Mouse (Mus musculus) hindbrain, embryonic 12.5 days (tissue): ENCODE measurements around the gene Pi4ka. TPM values are rescaled to one million over a fixed set of nuclear protein-coding genes. Genes with fewer than 3 reads are reported as not detected.

ENCODE experiments used
- ATAC-seq: fragments of 200-750 bp; cut with Nextera tagmentation; 2 replicates; pipeline ENCODE4 v1.8.0; 2017; ENCODE audit warnings: moderate TSS enrichment; ENCODE audit not compliant: low FRiP score
- H3K27ac ChIP-seq: fragments of 300-500 bp; sonication (generic); 2 replicates; pipeline ENCODE4 v1.5.1; 2016; ENCODE audit warnings: mild to moderate bottlenecking
- H3K27me3 ChIP-seq: fragments of 300-500 bp; sonication (generic); 2 replicates; pipeline ENCODE4 v1.6.1; 2016; ENCODE audit warnings: mild to moderate bottlenecking
- H3K36me3 ChIP-seq: fragments of 300-500 bp; sonication (generic); 2 replicates; pipeline ENCODE4 v1.6.1; 2016; ENCODE audit warnings: mild to moderate bottlenecking
- H3K4me1 ChIP-seq: fragments of 300-500 bp; sonication (generic); 2 replicates; pipeline ENCODE4 v1.6.1; 2016
- H3K4me2 ChIP-seq: fragments of 300-500 bp; sonication (generic); replicated peaks from 2 replicates; pipeline ENCODE4 v1.6.1; 2016; ENCODE audit warnings: mild to moderate bottlenecking
- H3K4me3 ChIP-seq: fragments of 300-500 bp; sonication (generic); 2 replicates; pipeline ENCODE4 v1.5.1; 2016; ENCODE audit warnings: mild to moderate bottlenecking
- H3K9ac ChIP-seq: fragments of 300-500 bp; sonication (generic); 2 replicates; pipeline ENCODE4 v1.6.1; 2016; ENCODE audit warnings: mild to moderate bottlenecking, moderate library complexity
- H3K9me3 ChIP-seq: fragments of 300-500 bp; sonication (generic); replicated peaks from 2 replicates; pipeline ENCODE4 v1.6.1; 2016; ENCODE audit warnings: mild to moderate bottlenecking
- WGBS: fragments of 180-500 bp; shearing (Covaris S2); methylation state at CpG from one replicate; pipeline ENCODE4 v1.1.7; 2016; 5-methylcytosine and 5-hydroxymethylcytosine counted together
- polyA plus RNA-seq: library from polyadenylated mRNA; unstranded; fragments of >200 nt; fragmentation: Nextera tagmentation; extraction: Ambion mirVana; gene quantifications from 2 replicates; pipeline ENCODE4 v1.2.1, GENCODE M21; 2016

Gene Pi4ka
- polyA plus RNA-seq, 1 experiment from 2014 or later = 64.8 TPM

DNA sequence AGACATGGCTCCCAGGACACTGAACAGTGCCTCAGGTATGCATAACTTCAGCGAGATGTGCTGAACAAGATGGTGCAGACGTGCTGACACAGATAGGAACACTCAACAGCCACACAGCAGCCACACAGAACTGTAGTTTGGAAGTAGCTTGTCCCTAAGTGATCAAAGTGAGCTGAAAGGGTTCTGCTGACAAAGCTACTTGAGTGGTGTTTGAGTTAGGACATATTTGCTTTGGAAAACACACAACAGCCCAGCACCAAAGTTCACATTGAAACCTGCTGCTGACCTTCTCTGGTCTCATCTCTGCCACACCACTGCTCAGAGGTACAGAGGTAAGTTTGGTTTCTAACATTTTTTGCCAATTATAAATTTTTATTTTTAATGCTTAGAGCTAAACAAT, 75.0 kb downstream of the Pi4ka start, which contains the start of gene Serpind1:
Gene Serpind1, plus strand, starts transcription at position 256 of the 400 bp plus-strand sequence.
- 67% methylated on average over 2 of the region's 2 CpGs for WGBS
- no peaks in the 10 kb centered on the region for H3K9me3 ChIP-seq
- no peaks in the 10 kb centered on the region for H3K27me3 ChIP-seq
- H3K4me2 ChIP-seq = no peak within 1 kb of the TSS
- no peak for ATAC-seq
- H3K36me3 ChIP-seq = peaks cover 24% of the 10 kb centered on the region
- H3K9ac ChIP-seq = no peak within 1 kb of the TSS
- no peaks in the 10 kb centered on the region for H3K4me1 ChIP-seq
- no peak within 1 kb of the TSS for H3K4me3 ChIP-seq
- H3K27ac ChIP-seq = no peak within 1 kb of the TSS

DNA sequence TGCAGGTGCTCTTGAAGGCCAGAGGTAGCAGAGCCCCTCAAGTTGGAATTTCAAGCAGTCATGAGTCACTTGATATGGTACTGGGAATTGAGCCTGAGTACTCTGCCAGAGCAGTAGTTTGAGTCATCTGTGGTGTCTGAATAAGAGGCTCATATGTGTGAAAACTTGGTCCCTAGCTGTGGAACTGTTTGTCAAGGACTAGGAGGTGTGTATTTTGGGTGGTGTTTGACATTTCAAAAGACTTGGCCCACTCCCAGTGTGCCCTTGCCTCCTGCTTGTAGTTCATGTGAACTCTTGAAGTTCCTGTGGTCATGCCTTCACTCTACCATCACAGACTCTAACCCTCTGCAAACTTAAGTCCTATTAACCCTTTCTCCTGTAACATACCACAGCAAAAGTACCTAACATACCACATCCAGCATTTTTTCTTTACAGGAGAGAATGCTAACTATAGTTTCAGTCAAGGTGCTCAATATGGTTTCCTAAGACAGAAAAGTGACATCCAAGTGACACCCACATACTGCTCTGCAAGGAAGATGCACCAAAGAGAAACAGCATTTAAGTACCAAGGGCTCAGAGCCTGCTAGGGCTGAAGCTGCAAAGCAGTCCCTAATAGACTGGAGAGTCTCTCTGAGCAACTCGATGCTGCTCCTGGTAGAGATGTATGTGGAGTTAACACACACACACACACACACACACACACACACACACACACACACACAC, 76.1 kb downstream of the Pi4ka start:
- no peaks in the 10 kb centered on the region for H3K27me3 ChIP-seq
- no peak overlapping the region for H3K27ac ChIP-seq
- WGBS = 80% methylated on average over 1 of the region's 1 CpGs
- no peak overlapping the region for H3K4me3 ChIP-seq
- H3K36me3 ChIP-seq = peaks cover 29% of the 10 kb centered on the region
- no peak for ATAC-seq
- no peak overlapping the region for H3K9ac ChIP-seq
- H3K4me2 ChIP-seq = no peak overlapping the region
- H3K4me1 ChIP-seq = no peaks in the 10 kb centered on the region
- no peaks in the 10 kb centered on the region for H3K9me3 ChIP-seq

DNA sequence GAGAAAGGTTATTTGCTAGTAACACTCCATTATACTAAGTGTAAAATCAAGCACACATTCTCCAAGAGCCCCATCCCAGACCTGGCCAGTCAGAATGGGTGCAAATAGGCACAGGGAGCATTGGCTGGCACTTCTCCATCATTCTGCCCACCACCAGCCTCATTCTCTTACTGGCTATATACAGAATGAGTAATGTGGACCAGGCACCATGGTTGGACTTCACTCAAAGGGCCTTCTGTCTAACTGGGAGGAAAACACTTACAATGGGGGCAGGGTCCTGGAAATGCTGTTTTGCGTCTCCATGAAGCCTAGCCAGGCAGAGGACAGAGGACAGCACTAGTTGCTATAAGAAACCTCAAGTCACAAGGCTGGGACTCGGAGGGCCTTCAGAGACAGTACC, 80.0 kb downstream of the Pi4ka start:
- H3K27ac ChIP-seq = no peak overlapping the region
- no peak for ATAC-seq
- no peaks in the 10 kb centered on the region for H3K9me3 ChIP-seq
- H3K4me3 ChIP-seq = no peak overlapping the region
- peaks cover 62% of the 10 kb centered on the region for H3K36me3 ChIP-seq
- no peaks in the 10 kb centered on the region for H3K27me3 ChIP-seq
- no peaks in the 10 kb centered on the region for H3K4me1 ChIP-seq
- no peak overlapping the region for H3K4me2 ChIP-seq
- 83% methylated on average over 2 of the region's 2 CpGs for WGBS
- H3K9ac ChIP-seq = no peak overlapping the region

DNA sequence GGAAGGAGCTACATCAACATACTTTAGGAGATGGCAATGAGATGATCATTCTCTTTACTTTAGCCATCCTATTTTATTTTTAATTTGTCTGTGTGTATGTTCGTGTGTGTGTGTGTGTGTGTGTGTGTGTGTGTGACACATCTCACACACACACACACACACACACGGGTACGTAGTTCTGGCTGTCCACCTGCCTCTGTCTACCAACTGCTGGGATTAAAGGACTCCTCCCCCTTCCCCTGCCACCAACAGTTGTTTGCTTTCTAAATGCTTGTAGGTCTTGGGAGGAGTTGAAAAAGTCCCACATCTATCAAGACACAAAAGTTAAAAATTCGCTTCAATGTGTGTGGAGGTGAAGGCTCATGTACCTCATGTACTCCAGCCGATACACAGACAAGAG, 81.4 kb downstream of the Pi4ka start:
- H3K36me3 ChIP-seq = peaks cover 62% of the 10 kb centered on the region
- no peak overlapping the region for H3K4me3 ChIP-seq
- H3K9me3 ChIP-seq = no peaks in the 10 kb centered on the region
- no peaks in the 10 kb centered on the region for H3K27me3 ChIP-seq
- H3K9ac ChIP-seq = no peak overlapping the region
- no peak overlapping the region for H3K4me2 ChIP-seq
- ATAC-seq = no peak
- no peak overlapping the region for H3K27ac ChIP-seq
- no peaks in the 10 kb centered on the region for H3K4me1 ChIP-seq
- WGBS = 80% methylated on average over 5 of the region's 5 CpGs

DNA sequence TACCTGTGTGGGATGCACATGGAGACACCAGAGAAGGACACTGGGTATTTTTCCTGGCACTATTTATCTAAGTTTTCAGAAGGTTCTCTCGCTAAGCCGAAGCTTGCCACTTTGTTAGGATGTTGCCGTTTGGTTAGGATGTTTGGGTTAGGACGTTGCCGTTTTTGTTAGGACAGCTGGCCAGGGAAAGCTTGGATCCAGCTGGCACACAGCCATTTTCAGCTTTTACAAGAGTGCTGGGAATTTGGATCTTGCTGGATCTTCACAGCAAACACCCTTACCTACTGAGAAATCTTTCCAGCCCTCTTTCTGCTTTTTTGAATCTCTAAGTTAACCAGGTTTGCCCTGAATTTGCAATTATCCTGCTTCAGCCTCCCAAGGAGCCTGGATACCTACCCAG, 84.6 kb downstream of the Pi4ka start:
- Histone ChIP-seq H3K27me3 (no peaks in the 10 kb centered on the region), H3K27ac (no peak overlapping the region), H3K4me2 (no peak overlapping the region), H3K9me3 (no peaks in the 10 kb centered on the region), H3K4me3 (no peak overlapping the region), H3K4me1 (no peaks in the 10 kb centered on the region), H3K9ac (no peak overlapping the region), H3K36me3 (peaks cover 66% of the 10 kb centered on the region)
- 84% methylated on average over 5 of the region's 5 CpGs for WGBS
- ATAC-seq = no peak

DNA sequence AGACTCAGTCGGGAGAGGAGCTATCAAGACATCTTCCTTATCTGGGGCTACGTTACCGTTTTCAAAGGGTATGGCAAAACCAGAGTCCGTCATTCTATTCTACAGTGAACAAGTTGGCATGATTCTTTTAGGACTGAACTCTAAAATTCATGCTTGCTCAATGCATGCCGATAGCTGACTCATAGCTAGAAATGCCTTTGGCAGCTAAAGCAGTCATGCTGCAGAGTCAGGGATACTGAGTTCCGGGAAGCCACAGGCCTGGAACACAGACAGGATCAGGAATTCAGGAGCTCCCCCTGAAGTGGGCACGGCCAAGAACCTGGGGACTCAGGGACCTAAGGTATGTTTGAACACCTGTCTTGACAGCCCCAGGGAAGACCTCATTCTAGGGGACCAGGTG, 89.6 kb downstream of the Pi4ka start:
- ATAC-seq = no peak
- Histone ChIP-seq H3K27me3 (no peaks in the 10 kb centered on the region), H3K4me1 (no peaks in the 10 kb centered on the region), H3K9ac (no peak overlapping the region), H3K36me3 (peaks cover 74% of the 10 kb centered on the region), H3K4me2 (no peak overlapping the region), H3K27ac (no peak overlapping the region), H3K9me3 (no peaks in the 10 kb centered on the region), H3K4me3 (no peak overlapping the region)
- 95% methylated on average over 7 of the region's 7 CpGs for WGBS

DNA sequence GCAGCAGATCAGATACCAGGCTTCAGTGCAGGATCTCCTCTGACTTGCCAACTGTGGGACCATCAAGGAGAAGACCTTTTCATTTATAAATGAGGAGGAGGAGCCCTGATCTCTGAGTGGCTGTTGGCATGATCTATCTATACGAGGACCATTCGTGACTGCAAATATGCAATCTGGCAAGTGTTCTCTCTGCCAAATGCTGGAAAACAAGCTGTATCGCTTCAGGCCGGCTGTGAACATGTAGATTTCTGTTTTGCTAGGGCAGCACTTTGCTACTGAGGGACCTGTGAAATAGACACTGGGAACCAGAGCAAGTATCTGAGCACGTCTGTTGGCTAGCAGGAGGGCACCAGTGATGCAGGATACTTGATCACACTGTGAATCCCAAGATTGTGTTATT, 93.6 kb downstream of the Pi4ka start:
- H3K36me3 ChIP-seq = peaks cover 89% of the 10 kb centered on the region
- H3K4me3 ChIP-seq = no peak overlapping the region
- ATAC-seq = no peak
- H3K4me2 ChIP-seq = no peak overlapping the region
- H3K9me3 ChIP-seq = no peaks in the 10 kb centered on the region
- no peak overlapping the region for H3K9ac ChIP-seq
- no peaks in the 10 kb centered on the region for H3K27me3 ChIP-seq
- 91% methylated on average over 5 of the region's 5 CpGs for WGBS
- no peak overlapping the region for H3K27ac ChIP-seq
- no peaks in the 10 kb centered on the region for H3K4me1 ChIP-seq

DNA sequence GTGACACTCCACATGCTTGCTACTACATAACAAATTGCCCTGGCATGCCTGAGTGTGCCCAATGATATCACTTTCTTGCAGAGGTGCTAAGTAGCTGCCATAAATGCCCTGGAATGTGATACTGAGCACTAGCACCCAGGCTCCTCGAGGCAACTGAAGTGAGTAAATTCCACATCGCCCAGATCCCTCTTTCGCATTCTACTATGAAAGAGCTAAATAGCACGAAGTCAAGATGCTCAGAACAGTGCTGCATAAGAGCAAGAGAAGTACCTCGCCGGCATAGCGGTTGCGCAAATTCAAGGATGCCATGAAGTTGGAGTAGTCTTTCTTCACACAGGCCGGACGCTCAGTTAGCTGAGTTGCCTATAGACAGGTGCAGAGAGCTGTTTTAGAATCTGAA, 97.1 kb downstream of the Pi4ka start:
- peaks cover 84% of the 10 kb centered on the region for H3K36me3 ChIP-seq
- ATAC-seq = no peak

DNA sequence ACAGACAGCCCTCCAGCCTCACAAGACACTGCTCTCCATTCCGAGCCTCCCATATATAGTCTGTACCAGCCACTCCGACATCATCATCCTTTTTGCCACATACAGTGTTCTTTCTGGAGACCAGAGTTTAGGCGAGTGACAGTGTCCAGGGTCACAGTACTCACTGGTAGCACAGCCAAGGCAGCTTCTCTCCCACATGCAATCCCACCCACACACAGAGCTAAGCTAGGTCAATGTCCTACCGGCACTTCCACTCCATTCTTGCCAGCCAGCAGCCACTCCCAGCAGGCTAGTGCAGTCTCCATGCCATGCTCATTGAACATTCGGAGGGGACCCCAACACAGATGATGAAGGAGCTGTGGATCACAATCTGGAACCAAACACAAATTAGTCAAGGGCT, 98.7 kb downstream of the Pi4ka start:
- 94% methylated on average over 5 of the region's 5 CpGs for WGBS
- no peaks in the 10 kb centered on the region for H3K4me1 ChIP-seq
- H3K27ac ChIP-seq = no peak overlapping the region
- no peak overlapping the region for H3K4me3 ChIP-seq
- peaks cover 86% of the 10 kb centered on the region for H3K36me3 ChIP-seq
- H3K27me3 ChIP-seq = no peaks in the 10 kb centered on the region
- no peak for ATAC-seq
- no peak overlapping the region for H3K9ac ChIP-seq
- no peak overlapping the region for H3K4me2 ChIP-seq
- no peaks in the 10 kb centered on the region for H3K9me3 ChIP-seq

More for the DNA sequence above, 97.1 kb downstream of the Pi4ka start:
- Histone ChIP-seq H3K9ac (no peak overlapping the region), H3K4me3 (no peak overlapping the region), H3K27me3 (no peaks in the 10 kb centered on the region), H3K27ac (no peak overlapping the region), H3K4me2 (no peak overlapping the region), H3K9me3 (no peaks in the 10 kb centered on the region), H3K4me1 (no peaks in the 10 kb centered on the region)
- WGBS = 94% methylated on average over 10 of the region's 10 CpGs

DNA sequence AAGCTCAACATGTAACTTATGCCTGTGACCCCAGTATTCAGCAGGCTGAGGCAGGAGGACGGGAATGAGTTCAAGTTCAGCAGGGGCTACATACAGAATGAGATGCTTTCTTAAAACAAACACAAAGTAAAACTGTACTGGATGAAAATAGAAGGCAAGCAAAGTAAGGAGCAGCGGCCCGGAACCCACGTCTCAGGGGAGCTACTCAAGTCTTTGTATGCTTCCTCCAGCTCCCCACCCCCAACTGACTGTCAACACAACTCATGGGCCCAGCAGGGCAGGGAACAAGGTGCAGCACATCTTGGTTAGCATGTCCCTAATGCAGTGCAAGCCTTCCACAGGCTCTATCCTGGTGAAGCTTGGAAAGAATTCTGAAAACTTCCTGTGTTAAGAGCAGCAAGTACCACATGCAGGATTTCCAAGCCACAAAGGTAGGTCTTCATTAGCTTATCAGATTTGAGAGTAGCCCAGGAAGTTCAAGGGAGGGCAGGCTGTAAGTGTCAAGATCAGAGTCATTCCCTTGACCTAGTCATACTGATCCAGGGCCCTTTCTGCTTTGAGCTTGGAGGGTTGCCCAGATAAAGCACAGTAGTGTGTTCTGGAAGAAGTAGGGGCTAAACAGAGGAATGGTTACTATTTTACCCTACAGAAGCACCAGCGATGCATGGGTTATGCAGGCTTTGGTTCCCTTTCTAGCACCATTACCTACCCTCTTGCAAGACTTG, 102.4 kb downstream of the Pi4ka start:
- 76% methylated on average over 5 of the region's 5 CpGs for WGBS
- H3K36me3 ChIP-seq = peaks cover 89% of the 10 kb centered on the region
- H3K27me3 ChIP-seq = no peaks in the 10 kb centered on the region
- H3K9me3 ChIP-seq = no peaks in the 10 kb centered on the region
- no peak overlapping the region for H3K4me2 ChIP-seq
- H3K4me1 ChIP-seq = no peaks in the 10 kb centered on the region
- H3K27ac ChIP-seq = no peak overlapping the region
- ATAC-seq = no peak
- H3K9ac ChIP-seq = no peak overlapping the region
- no peak overlapping the region for H3K4me3 ChIP-seq

DNA sequence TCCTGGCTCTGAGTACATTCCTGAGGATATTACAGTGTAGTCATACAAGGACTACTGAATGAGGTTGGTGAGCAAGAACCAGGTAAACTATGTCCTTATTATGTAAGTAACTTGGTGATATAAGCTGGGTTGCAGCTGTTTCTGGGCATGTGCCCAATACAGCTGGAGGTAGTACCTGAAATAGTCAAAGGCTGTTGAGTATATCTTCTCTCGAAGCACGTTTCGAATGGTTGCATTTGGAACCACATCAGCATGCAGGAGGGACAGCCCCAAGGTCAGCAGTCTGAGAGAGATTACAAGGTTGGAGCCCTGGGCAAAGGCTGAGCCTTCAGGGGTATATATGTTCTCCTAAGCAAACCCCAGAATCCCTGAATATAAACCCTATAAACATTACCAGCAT, 105.3 kb downstream of the Pi4ka start:
- Histone ChIP-seq H3K27me3 (no peaks in the 10 kb centered on the region), H3K4me1 (no peaks in the 10 kb centered on the region), H3K27ac (no peak overlapping the region), H3K4me2 (no peak overlapping the region), H3K4me3 (no peak overlapping the region), H3K9me3 (no peaks in the 10 kb centered on the region), H3K9ac (no peak overlapping the region), H3K36me3 (peaks cover 93% of the 10 kb centered on the region)
- 96% methylated on average over 3 of the region's 3 CpGs for WGBS
- ATAC-seq = no peak

DNA sequence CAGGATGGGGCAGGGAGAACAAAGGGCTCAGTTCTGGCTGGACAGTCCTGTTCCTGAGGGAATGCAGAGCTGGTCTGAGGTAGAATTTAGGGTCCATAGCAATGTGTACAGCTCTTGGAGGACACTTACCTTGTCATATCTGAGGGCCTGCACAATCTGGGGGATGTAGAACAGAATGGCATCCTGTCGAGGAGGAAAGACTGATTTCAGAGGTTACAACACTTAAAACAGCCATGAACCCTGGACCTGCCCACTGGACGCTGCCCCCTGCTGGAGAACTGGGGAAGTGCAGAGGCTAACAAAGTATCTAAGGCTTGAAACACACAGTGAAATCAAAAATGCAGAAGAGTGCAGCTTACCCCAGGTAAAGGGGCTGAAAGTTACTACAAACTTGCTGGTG, 113.4 kb downstream of the Pi4ka start:
- Histone ChIP-seq H3K36me3 (peaks cover 72% of the 10 kb centered on the region), H3K4me1 (no peaks in the 10 kb centered on the region), H3K4me3 (no peak overlapping the region), H3K27me3 (no peaks in the 10 kb centered on the region), H3K4me2 (no peak overlapping the region), H3K9ac (no peak overlapping the region), H3K27ac (no peak overlapping the region), H3K9me3 (no peaks in the 10 kb centered on the region)
- ATAC-seq = no peak
- 10% methylated on average over 2 of the region's 2 CpGs for WGBS

DNA sequence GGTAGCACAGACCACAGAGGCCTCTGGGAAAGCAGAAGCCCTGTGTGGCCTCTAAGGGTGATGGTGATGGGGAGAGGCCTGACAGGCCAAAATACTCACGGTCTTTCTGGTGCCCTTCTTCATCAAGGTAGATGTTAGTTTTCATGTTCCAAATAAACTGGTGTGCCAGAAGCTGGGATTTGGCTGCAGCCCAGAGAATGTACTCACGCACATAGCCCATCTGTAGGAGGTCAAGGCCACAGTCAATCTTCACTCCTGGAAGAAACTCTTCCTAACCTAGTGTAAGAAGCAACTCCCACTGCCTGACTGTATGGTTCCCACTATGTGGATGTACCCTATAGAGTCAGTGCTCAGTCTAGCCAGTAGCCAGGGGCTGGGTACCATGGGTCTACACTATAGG, 115.1 kb downstream of the Pi4ka start:
- no peak overlapping the region for H3K9ac ChIP-seq
- H3K27ac ChIP-seq = no peak overlapping the region
- H3K36me3 ChIP-seq = peaks cover 71% of the 10 kb centered on the region
- ATAC-seq = no peak
- H3K4me1 ChIP-seq = no peaks in the 10 kb centered on the region
- H3K4me2 ChIP-seq = no peak overlapping the region
- no peak overlapping the region for H3K4me3 ChIP-seq
- H3K27me3 ChIP-seq = no peaks in the 10 kb centered on the region
- 90% methylated on average over 2 of the region's 2 CpGs for WGBS
- no peaks in the 10 kb centered on the region for H3K9me3 ChIP-seq
